8 mouse cellular contexts compared by ENCODE assay signal in the genomic region with DNA sequence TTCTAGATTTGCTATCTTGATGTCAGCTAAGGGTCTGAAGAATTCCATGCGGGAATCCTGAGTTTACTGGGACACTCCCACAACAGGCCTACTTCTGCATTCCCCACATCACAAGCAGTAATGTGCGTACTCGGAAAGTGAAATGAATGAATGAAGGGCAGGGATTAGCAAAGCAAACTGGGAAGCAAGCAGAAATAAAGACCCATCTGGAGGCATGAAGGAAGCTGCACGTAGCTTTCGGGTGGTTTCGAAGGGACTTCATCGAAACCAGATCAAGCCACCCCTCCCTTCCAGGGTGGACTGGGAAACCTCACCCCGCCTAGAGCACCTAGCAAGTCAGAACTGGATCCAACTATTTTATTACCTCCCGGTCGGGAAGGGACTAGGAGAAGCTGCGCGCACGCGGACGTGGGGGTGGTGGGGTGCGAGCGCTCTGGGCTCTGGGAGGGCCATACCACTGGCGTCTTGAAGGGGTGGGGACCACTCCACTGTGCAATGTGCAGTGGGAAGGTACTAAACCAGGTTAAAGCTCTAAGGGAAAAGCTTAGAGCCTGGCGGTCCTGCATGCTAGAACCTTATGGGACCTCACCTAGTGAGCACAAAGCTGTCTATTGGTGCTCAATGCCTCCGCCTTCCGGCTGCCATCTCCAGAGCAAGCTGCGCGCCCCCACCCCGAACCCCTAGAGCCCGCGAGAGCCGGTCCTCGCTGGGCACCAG. TPM values are rescaled to one million over a fixed set of nuclear protein-coding genes. Genes with fewer than 3 reads are reported as not detected.
A peak's percentile ranks its signal among the peaks of the same experiment; 100 is the strongest.
DNase-seq lines count a peak whose midpoint lies in the region; ATAC-seq and TF ChIP-seq lines count a peak whose summit lies in the region.

No protein-coding gene starts in this region.

- peak overlapping the region; percentile 62 for H3K4me2 ChIP-seq in heart, postnatal 0 days (ENCODE audit: low read depth, low read length)
- peak overlapping the region; percentile 47 for H3K4me2 ChIP-seq in forebrain, embryonic 13.5 days
- H3K4me2 ChIP-seq in midbrain, embryonic 15.5 days, result peak overlapping the region; percentile 46

- no peak for DNase-seq in heart, postnatal 0 days (ENCODE audit: low spot score)
- DNase-seq in heart, adult 11 months, result no peak
- DNase-seq in MEL (ENCODE audit: low read depth, low spot score), result peak; percentile 85
- peak; percentile 30 to 31 for DNase-seq in kidney, postnatal 36 days
- DNase-seq in gastrocnemius, postnatal 4 days (ENCODE audit: low spot score in 2 of 2), result no peak
- DNase-seq in testis, postnatal 14 days (ENCODE audit: low spot score), result no peak

- peak overlapping the region; percentile 32 for H3K4me3 ChIP-seq in heart, postnatal 0 days (ENCODE audit: low read depth, low read length)
- H3K4me3 ChIP-seq in MEL (ENCODE audit: control insufficient read depth in 1 of 2, insufficient read depth in 1 of 2, low read depth in 2 of 2, low read length in 2 of 2), result peak overlapping the region; percentile 67 to 81
- peak overlapping the region; percentile 17 for H3K4me3 ChIP-seq in forebrain, embryonic 13.5 days
- peak overlapping the region; percentile 24 for H3K4me3 ChIP-seq in midbrain, embryonic 15.5 days

- 18% methylated on average over 28 of the region's 28 CpGs for WGBS in heart, postnatal 0 days
- WGBS in forebrain, embryonic 13.5 days, result 26% methylated on average over 28 of the region's 28 CpGs
- WGBS in midbrain, embryonic 15.5 days, result 38% methylated on average over 28 of the region's 28 CpGs

- H3K36me3 ChIP-seq in heart, postnatal 0 days (replicated peaks; ENCODE audit: control insufficient read depth, insufficient read depth, low read length), result no peaks in the 10 kb centered on the region
- peaks cover 0 to 25% of the 10 kb centered on the region in 2 experiments; a peak in 2 of 4 replicates for H3K36me3 ChIP-seq in MEL (ENCODE audit: control insufficient read depth in 1 of 2, insufficient read depth in 2 of 2, low read length in 2 of 2)
- no peaks in the 10 kb centered on the region for H3K36me3 ChIP-seq in forebrain, embryonic 13.5 days (ENCODE audit: poor library complexity, severe bottlenecking)
- H3K36me3 ChIP-seq in midbrain, embryonic 15.5 days (replicated peaks), result no peaks in the 10 kb centered on the region

- no peak for TF ChIP-seq RAD21 in MEL (IDR thresholded peaks at IDR 0.05; ENCODE audit: low read depth, low read length)

- peak overlapping the region; percentile 33; the same call in 1 of the 2 replicates for H3K9ac ChIP-seq in heart, postnatal 0 days (replicated peaks; ENCODE audit: low read depth, low read length)
- H3K9ac ChIP-seq in MEL (ENCODE audit: control insufficient read depth, low read depth, low read length, poor library complexity, severe bottlenecking), result peak overlapping the region; percentile 82
- H3K9ac ChIP-seq in forebrain, embryonic 13.5 days, result no peak overlapping the region
- no peak overlapping the region for H3K9ac ChIP-seq in midbrain, embryonic 15.5 days

- no peak for TF ChIP-seq EP300 in heart, postnatal 0 days (IDR thresholded peaks at IDR 0.05; ENCODE audit: low read depth)
- TF ChIP-seq EP300 in MEL (IDR thresholded peaks at IDR 0.05; ENCODE audit: low read depth in 1 of 2, low read length in 2 of 2), result no peak

- ATAC-seq in heart, postnatal 0 days (ENCODE audit: insufficient read depth, low read depth), result no peak
- peak; percentile 34; the same call in 1 of the 2 replicates for ATAC-seq in forebrain, embryonic 13.5 days
- ATAC-seq in midbrain, embryonic 15.5 days (replicated peaks), result peak; percentile 28

- peak in 1 of 2 experiments; percentile 65; a peak in 2 of 4 replicates for TF ChIP-seq POLR2A in MEL (IDR thresholded peaks at IDR 0.05; ENCODE audit: control insufficient read depth in 1 of 2, insufficient read depth in 1 of 2, low read depth in 1 of 2, low read length in 2 of 2, poor library complexity in 1 of 2)

- no peak for TF ChIP-seq CTCF in heart, postnatal 0 days (IDR thresholded peaks at IDR 0.05; ENCODE audit: low read depth)
- no peak; a peak in 1 of 6 replicates for TF ChIP-seq CTCF in MEL (IDR thresholded peaks at IDR 0.05 in 2 of 3, conservative IDR thresholded peaks at IDR 0.05 in 1 of 3; ENCODE audit: control insufficient read depth in 1 of 3, insufficient read depth in 1 of 3, low read depth in 2 of 3, low read length in 3 of 3, poor library complexity in 1 of 3, severe bottlenecking in 1 of 3)

- no peaks in the 10 kb centered on the region for H3K9me3 ChIP-seq in heart, postnatal 0 days (replicated peaks; ENCODE audit: control insufficient read depth, low read length)
- no peaks in the 10 kb centered on the region for H3K9me3 ChIP-seq in MEL (replicated peaks; ENCODE audit: insufficient read depth, low read length)
- H3K9me3 ChIP-seq in forebrain, embryonic 13.5 days (replicated peaks), result no peaks in the 10 kb centered on the region; the same call in none of the 2 replicates
- H3K9me3 ChIP-seq in midbrain, embryonic 15.5 days, result no peaks in the 10 kb centered on the region

- no peaks in the 10 kb centered on the region for H3K27me3 ChIP-seq in heart, postnatal 0 days (ENCODE audit: control insufficient read depth, insufficient read depth, low read length)
- no peaks in the 10 kb centered on the region for H3K27me3 ChIP-seq in MEL (ENCODE audit: control insufficient read depth in 1 of 2, insufficient read depth in 2 of 2, low read length in 2 of 2)
- H3K27me3 ChIP-seq in forebrain, embryonic 13.5 days, result no peaks in the 10 kb centered on the region
- H3K27me3 ChIP-seq in midbrain, embryonic 15.5 days (replicated peaks), result no peaks in the 10 kb centered on the region; the same call in 1 of the 2 replicates

- 0 out of 2 replicates have a peak, but pooled peaks cover 12% of the 10 kb centered on the region for H3K4me1 ChIP-seq in heart, postnatal 0 days (ENCODE audit: control insufficient read depth, insufficient read depth)
- peaks cover 11 to 27% of the 10 kb centered on the region in 2 experiments for H3K4me1 ChIP-seq in MEL (ENCODE audit: control insufficient read depth in 1 of 2, insufficient read depth in 2 of 2, low read length in 2 of 2)
- H3K4me1 ChIP-seq in forebrain, embryonic 13.5 days, result no peaks in the 10 kb centered on the region
- H3K4me1 ChIP-seq in midbrain, embryonic 15.5 days, result no peaks in the 10 kb centered on the region; the same call in 1 of the 2 replicates

- peaks cover 5% of the 10 kb centered on the region; the same call in 1 of the 2 replicates for H3K79me2 ChIP-seq in MEL (ENCODE audit: control insufficient read depth, insufficient read depth, low read length, poor library complexity)

- H3K27ac ChIP-seq in heart, postnatal 0 days (ENCODE audit: low read depth), result peak overlapping the region; percentile 8; the same call in 1 of the 2 replicates
- peak overlapping the region; percentile 95 for H3K27ac ChIP-seq in MEL (ENCODE audit: control insufficient read depth, low read depth, low read length)
- H3K27ac ChIP-seq in forebrain, embryonic 13.5 days, result no peak overlapping the region
- H3K27ac ChIP-seq in midbrain, embryonic 15.5 days, result no peak overlapping the region

RNA-seq across cellular contexts. Expression of a gene that starts 3.3 kb away (rescaled TPM):
- 134 and 184 TPM in 2 replicates for total RNA-seq in heart, postnatal 0 days (2014; rRNA removed; ENCODE audit: low replicate concordance)
- polyA plus RNA-seq in heart, postnatal 0 days (2015; fragmentation: Nextera tagmentation; extraction: Ambion mirVana), result 91.1 and 95.7 TPM in 2 replicates
- total RNA-seq in MEL (2012; rRNA removed), result 95.7 and 148 TPM in 2 replicates
- 100 to 1,000 TPM; 163 to 407 TPM for polyA plus RNA-seq in MEL (2012; ENCODE audit: insufficient read depth in 1 of 2, insufficient read length in 2 of 2, low read depth in 1 of 2, low replicate concordance in 2 of 2, missing spikeins in 1 of 2)
- polyA plus RNA-seq in forebrain, embryonic 13.5 days (2015; fragmentation: Nextera tagmentation; extraction: Ambion mirVana), result 45.7 and 50.5 TPM in 2 replicates
- polyA plus RNA-seq in midbrain, embryonic 15.5 days (2015; fragmentation: Nextera tagmentation; extraction: Ambion mirVana), result 17.5 and 19.7 TPM in 2 replicates
- 100 to 1,000 TPM in 1 of 2 experiments, 10 to 100 TPM in 1; 82.9 to 104 TPM for total RNA-seq in gastrocnemius, postnatal 4 days (2021)

RNA-seq across cellular contexts. Expression of a gene that starts 6.6 kb away (rescaled TPM):
- 1.1 and 2.0 TPM in 2 replicates for total RNA-seq in heart, postnatal 0 days (2014; rRNA removed; ENCODE audit: low replicate concordance)
- polyA plus RNA-seq in heart, postnatal 0 days (2015; fragmentation: Nextera tagmentation; extraction: Ambion mirVana), result 1.5 and 1.8 TPM in 2 replicates
- 0.15 and 0.20 TPM in 2 replicates for total RNA-seq in MEL (2012; rRNA removed)
- under 1 TPM in 1 of 2 experiments, not detected in 1; 0.33 TPM for polyA plus RNA-seq in MEL (2012; ENCODE audit: insufficient read depth in 1 of 2, insufficient read length in 2 of 2, low read depth in 1 of 2, low replicate concordance in 2 of 2, missing spikeins in 1 of 2)
- polyA plus RNA-seq in forebrain, embryonic 13.5 days (2015; fragmentation: Nextera tagmentation; extraction: Ambion mirVana), result 0.06 and 0.09 TPM in 2 replicates
- 0.09 TPM in 1 of 2 replicates, not detected in the other for polyA plus RNA-seq in midbrain, embryonic 15.5 days (2015; fragmentation: Nextera tagmentation; extraction: Ambion mirVana)
- 1 to 10 TPM; 1.3 to 1.8 TPM for total RNA-seq in gastrocnemius, postnatal 4 days (2021)

RNA-seq across cellular contexts. Expression of a gene that starts 17.4 kb away (rescaled TPM):
- total RNA-seq in heart, postnatal 0 days (2014; rRNA removed; ENCODE audit: low replicate concordance), result 9.2 and 15.7 TPM in 2 replicates
- polyA plus RNA-seq in heart, postnatal 0 days (2015; fragmentation: Nextera tagmentation; extraction: Ambion mirVana), result 7.9 and 8.1 TPM in 2 replicates
- total RNA-seq in MEL (2012; rRNA removed), result 1.2 TPM in 2 replicates
- polyA plus RNA-seq in MEL (2012; ENCODE audit: insufficient read depth in 1 of 2, insufficient read length in 2 of 2, low read depth in 1 of 2, low replicate concordance in 2 of 2, missing spikeins in 1 of 2), result 1 to 10 TPM in 1 of 2 experiments, not detected in 1; 3.3 TPM
- polyA plus RNA-seq in forebrain, embryonic 13.5 days (2015; fragmentation: Nextera tagmentation; extraction: Ambion mirVana), result 1.3 and 2.3 TPM in 2 replicates
- polyA plus RNA-seq in midbrain, embryonic 15.5 days (2015; fragmentation: Nextera tagmentation; extraction: Ambion mirVana), result 1.6 and 1.7 TPM in 2 replicates
- total RNA-seq in gastrocnemius, postnatal 4 days (2021), result 1 to 10 TPM; 8.9 to 9.5 TPM

RNA-seq across cellular contexts. Expression of a gene that starts 22.5 kb away (rescaled TPM):
- total RNA-seq in heart, postnatal 0 days (2014; rRNA removed; ENCODE audit: low replicate concordance), result 2.8 and 9.9 TPM in 2 replicates
- 21.3 and 22.7 TPM in 2 replicates for polyA plus RNA-seq in heart, postnatal 0 days (2015; fragmentation: Nextera tagmentation; extraction: Ambion mirVana)
- 23.0 and 23.4 TPM in 2 replicates for total RNA-seq in MEL (2012; rRNA removed)
- 100 to 1,000 TPM in 1 of 2 experiments, 10 to 100 TPM in 1; 37.0 to 539 TPM for polyA plus RNA-seq in MEL (2012; ENCODE audit: insufficient read depth in 1 of 2, insufficient read length in 2 of 2, low read depth in 1 of 2, low replicate concordance in 2 of 2, missing spikeins in 1 of 2)
- 44.1 and 47.7 TPM in 2 replicates for polyA plus RNA-seq in forebrain, embryonic 13.5 days (2015; fragmentation: Nextera tagmentation; extraction: Ambion mirVana)
- 44.9 and 45.8 TPM in 2 replicates for polyA plus RNA-seq in midbrain, embryonic 15.5 days (2015; fragmentation: Nextera tagmentation; extraction: Ambion mirVana)
- total RNA-seq in gastrocnemius, postnatal 4 days (2021), result 10 to 100 TPM; 22.6 to 26.6 TPM

RNA-seq across cellular contexts. Expression of a gene that starts 36.2 kb away (rescaled TPM):
- total RNA-seq in heart, postnatal 0 days (2014; rRNA removed; ENCODE audit: low replicate concordance), result 1.6 TPM in 1 of 2 replicates, not detected in the other
- polyA plus RNA-seq in heart, postnatal 0 days (2015; fragmentation: Nextera tagmentation; extraction: Ambion mirVana), result 0.27 and 0.51 TPM in 2 replicates
- 0.54 and 0.56 TPM in 2 replicates for total RNA-seq in MEL (2012; rRNA removed)
- polyA plus RNA-seq in MEL (2012; ENCODE audit: insufficient read depth in 1 of 2, insufficient read length in 2 of 2, low read depth in 1 of 2, low replicate concordance in 2 of 2, missing spikeins in 1 of 2), result 1 to 10 TPM in 1 of 2 experiments, not detected in 1; 2.3 TPM
- polyA plus RNA-seq in forebrain, embryonic 13.5 days (2015; fragmentation: Nextera tagmentation; extraction: Ambion mirVana), result 62.0 and 66.7 TPM in 2 replicates
- polyA plus RNA-seq in midbrain, embryonic 15.5 days (2015; fragmentation: Nextera tagmentation; extraction: Ambion mirVana), result 176 and 179 TPM in 2 replicates
- total RNA-seq in gastrocnemius, postnatal 4 days (2021), result under 1 TPM; 0.83 to 0.98 TPM

Comparison
In these comparisons a context has a peak if more than half of its experiments do, and no peak if none do; other contexts are left out.
1. DNase-seq: peak in MEL (single experiment) and kidney, postnatal 36 days (2 of 2); none in heart, postnatal 0 days (single experiment), heart, adult 11 months (single experiment), gastrocnemius, postnatal 4 days (0 of 2) and testis, postnatal 14 days (single experiment).
2. H3K27ac ChIP-seq: peak in heart, postnatal 0 days (single experiment) and MEL (single experiment); none in forebrain, embryonic 13.5 days (single experiment) and midbrain, embryonic 15.5 days (single experiment).
3. H3K4me3 ChIP-seq: peak in every context shown above with its lines; median percentile 74 in MEL; 32 in heart, postnatal 0 days; 24 in midbrain, embryonic 15.5 days; 17 in forebrain, embryonic 13.5 days.
4. H3K9ac ChIP-seq: peak in heart, postnatal 0 days (single experiment) and MEL (single experiment); none in forebrain, embryonic 13.5 days (single experiment) and midbrain, embryonic 15.5 days (single experiment).
5. Peak in every context shown above with its lines, with median percentiles within 50 percentile points of each other: H3K4me2 ChIP-seq.